Mouse (Mus musculus) lung, postnatal 0 days (tissue): ENCODE results near the gene Pbx2.

Experiments
- CTCF ChIP-seq: IDR thresholded peaks from 2 replicates; pipeline ENCODE4 v1.5.1; 2016; ENCODE audit warnings: antibody characterized with exemption, mild to moderate bottlenecking
- EP300 ChIP-seq: IDR thresholded peaks from 2 replicates; pipeline ENCODE4 v1.6.1; 2016; ENCODE audit warnings: antibody characterized with exemption, mild to moderate bottlenecking, control low read depth

DNA sequence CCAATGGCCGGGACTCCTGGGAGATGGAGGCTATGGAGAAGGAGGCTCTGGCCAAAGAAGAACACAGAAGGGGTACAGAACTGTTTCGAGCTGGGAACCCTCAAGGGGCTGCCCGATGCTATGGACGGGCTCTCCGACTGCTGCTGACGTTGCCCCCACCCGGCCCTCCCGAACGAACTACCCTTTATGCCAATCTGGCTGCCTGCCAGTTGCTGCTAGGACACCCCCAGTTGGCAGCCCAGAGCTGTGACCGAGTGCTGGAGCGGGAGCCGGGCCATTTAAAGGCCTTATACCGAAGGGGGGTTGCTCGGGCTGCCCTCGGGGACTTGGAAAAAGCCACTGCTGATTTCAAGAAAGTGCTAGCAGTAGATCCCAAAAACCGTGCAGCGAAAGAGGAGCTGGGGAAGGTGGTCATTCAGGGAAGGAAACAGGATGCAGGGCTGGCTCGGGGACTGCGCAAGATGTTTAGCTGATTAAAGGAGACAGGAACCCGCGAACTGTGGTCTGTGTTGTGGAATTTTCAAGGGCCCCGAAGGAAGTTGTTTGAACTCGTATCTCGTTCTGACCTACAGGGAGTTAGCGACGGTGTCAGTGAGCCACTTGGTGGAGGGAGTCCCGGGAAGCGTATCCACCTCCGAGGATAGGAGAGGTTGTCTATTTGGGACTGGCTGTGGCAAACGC lies 54.9 kb downstream of the Pbx2 start:
- TF ChIP-seq CTCF (no peak), EP300 (no peak)
